Mouse (Mus musculus) lung, adult 2 months (tissue): ENCODE data around the gene Cfap20.

Source experiments
- CTCF ChIP-seq: fragments of 200-500 bp; IDR thresholded peaks from 2 replicates; pipeline ENCODE4 v1.5.1; 2011; ENCODE audit warnings: mild to moderate bottlenecking, low read length, control low read depth; ENCODE audit not compliant: insufficient read depth
- POLR2A ChIP-seq: fragments of 200-500 bp; IDR thresholded peaks from 2 replicates; pipeline ENCODE4 v1.6.1; 2011; ENCODE audit warnings: low read depth, mild to moderate bottlenecking, control low read depth, low read length, borderline replicate concordance; ENCODE audit errors: extremely low read depth

DNA sequence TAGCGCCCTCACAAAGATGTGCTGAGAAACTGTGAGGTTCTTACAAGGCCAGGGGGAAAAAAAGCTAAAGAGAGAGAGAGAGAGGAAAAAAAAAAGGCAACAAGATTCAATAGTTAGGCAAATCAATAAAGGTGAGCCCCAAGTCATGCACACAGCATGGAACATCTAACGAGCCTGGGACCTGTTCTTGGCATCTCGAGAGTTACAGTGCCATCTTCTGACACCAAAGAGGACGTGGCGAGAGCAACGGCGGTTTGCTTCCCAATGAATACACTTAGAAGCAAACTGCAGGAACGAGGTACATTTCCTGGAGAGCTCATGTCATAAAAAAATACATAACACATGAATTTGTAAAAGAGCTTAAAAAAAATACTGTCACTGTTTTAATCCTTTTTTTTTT lies 17.8 kb upstream of the Cfap20 start:
- TF ChIP-seq CTCF (peak; percentile 41; the same call in 1 of the 2 replicates), POLR2A (no peak)
